Mouse (Mus musculus): Measurements from ENCODE around the gene Elovl7.

- TF ChIP-seq EP300 (IDR thresholded peaks at IDR 0.05; ENCODE audit: low read depth) (no peak), CTCF (IDR thresholded peaks at IDR 0.05; ENCODE audit: low read depth) (no peak)
Observed at GRCm38 (mm10) chr13:108301411-108301810, 87.2 kb downstream of the Elovl7 start.

Data from liver, postnatal 0 days (tissue).